Mouse (Mus musculus) embryonic fibroblast, embryonic 13.5 days (primary cell): ENCODE measurements around the gene Ctnna3.

Experiments used
- CTCF ChIP-seq: IDR thresholded peaks from 2 replicates; pipeline ENCODE4 v1.5.1; 2011; ENCODE audit warnings: mild to moderate bottlenecking, control low read depth, low read length, moderate library complexity, borderline replicate concordance; ENCODE audit not compliant: insufficient read depth
- POLR2A ChIP-seq: IDR thresholded peaks from 2 replicates; pipeline ENCODE4 v1.6.1; 2011; ENCODE audit warnings: low read depth, mild to moderate bottlenecking, control low read depth, low read length, moderate library complexity

DNA sequence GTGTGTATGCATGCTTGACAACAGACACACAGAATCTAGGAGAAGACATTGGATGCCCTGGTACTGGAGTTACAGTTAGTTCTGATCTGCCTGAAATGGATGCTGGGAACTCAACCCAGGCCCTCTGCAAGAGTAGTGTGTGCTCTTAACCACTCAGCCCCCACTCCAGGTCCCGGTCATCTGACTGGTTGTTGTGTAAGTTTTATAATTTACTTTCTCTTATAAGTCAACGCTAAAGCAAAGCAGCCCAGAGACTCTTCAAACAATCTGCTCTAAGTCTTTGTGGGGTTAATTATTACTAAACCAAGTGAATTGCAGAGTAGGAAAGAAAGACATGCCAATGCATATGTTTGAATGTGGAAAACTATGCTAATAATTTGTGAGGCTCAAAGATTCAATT, 549.5 kb downstream of the Ctnna3 start:
- no peak for TF ChIP-seq CTCF
- no peak for TF ChIP-seq POLR2A
